Mouse (Mus musculus) limb, embryonic 11.5 days (tissue): Measurements from ENCODE around the gene Zfp629. TPM values are rescaled to one million over a fixed set of nuclear protein-coding genes. Genes with fewer than 3 reads are reported as not detected.
"Not testable (repeated sequence)": the region's sequence is repeated elsewhere in the genome, so short reads cannot be mapped to it uniquely, and the experiment has no call there.

Experiments
- ATAC-seq: fragments of 200-750 bp; cut with Nextera tagmentation; 2 replicates; pipeline ENCODE4 v1.8.0; 2017; ENCODE audit warnings: low read depth; ENCODE audit not compliant: insufficient number of reproducible peaks, low FRiP score, low TSS enrichment
- DNase-seq: peaks from one replicate; pipeline ENCODE4 v3.0.0-alpha.2; 2015; ENCODE audit warnings: low spot score
- H3K27ac ChIP-seq: fragments of 300-500 bp; sonication (generic); replicated peaks from 2 replicates; pipeline ENCODE4 v1.5.1; 2014; ENCODE audit warnings: low read depth, mild to moderate bottlenecking, low read length
- H3K27me3 ChIP-seq: fragments of 300-500 bp; sonication (generic); 2 replicates; pipeline ENCODE4 v1.6.1; 2014; ENCODE audit warnings: mild to moderate bottlenecking, low read length, mixed read lengths; ENCODE audit not compliant: control insufficient read depth, insufficient read depth
- H3K36me3 ChIP-seq: fragments of 300-500 bp; sonication (generic); 2 replicates; pipeline ENCODE4 v1.6.1; 2014; ENCODE audit warnings: mild to moderate bottlenecking, low read length, moderate library complexity, mixed read lengths; ENCODE audit not compliant: control insufficient read depth, insufficient read depth
- H3K4me1 ChIP-seq: fragments of 300-500 bp; sonication (generic); 2 replicates; pipeline ENCODE4 v1.6.1; 2014; ENCODE audit warnings: low read length, mixed read lengths; ENCODE audit not compliant: control insufficient read depth, insufficient read depth
- H3K4me2 ChIP-seq: fragments of 300-500 bp; sonication (generic); 2 replicates; pipeline ENCODE4 v1.6.1; 2014; ENCODE audit warnings: low read depth, mild to moderate bottlenecking, moderate library complexity; ENCODE audit not compliant: severe bottlenecking
- H3K4me3 ChIP-seq: fragments of 300-500 bp; sonication (generic); 2 replicates; pipeline ENCODE4 v1.5.1; 2014; ENCODE audit warnings: low read depth, low read length
- H3K9ac ChIP-seq: fragments of 300-500 bp; sonication (generic); 2 replicates; pipeline ENCODE4 v1.6.1; 2014; ENCODE audit warnings: mild to moderate bottlenecking, low read length
- H3K9me3 ChIP-seq: fragments of 300-500 bp; sonication (generic); 2 replicates; pipeline ENCODE4 v1.6.1; 2016; ENCODE audit warnings: low read length; ENCODE audit not compliant: control insufficient read depth
- WGBS: fragments of 180-500 bp; shearing (Covaris S2); extraction: QIAGEN DNeasy Blood & Tissue Kit; methylation state at CpG from one replicate; pipeline ENCODE4 v1.1.7; 2014; 5-methylcytosine and 5-hydroxymethylcytosine counted together
- polyA plus RNA-seq: library from polyadenylated mRNA; unstranded; fragments of >200 nt; fragmentation: Nextera tagmentation; extraction: Ambion mirVana; gene quantifications from 2 replicates; pipeline ENCODE4 v1.2.1, GENCODE M21; 2014

Zfp629 gene
- polyA plus RNA-seq, 1 experiment from 2014 or later: 28.0 TPM

GRCm38 (mm10) chr7:127626471-127626870 lies 10.9 kb upstream of the Zfp629 start:
- H3K9ac ChIP-seq: no peak overlapping the region
- H3K4me1 ChIP-seq: no peaks in the 10 kb centered on the region
- DNase-seq (peak; percentile 14), ATAC-seq (no peak)
- no peaks in the 10 kb centered on the region for H3K27me3 ChIP-seq
- WGBS: 91% methylated on average over 4 of the region's 4 CpGs
- no peak overlapping the region for H3K27ac ChIP-seq
- H3K4me3 ChIP-seq: no peak overlapping the region
- no peaks in the 10 kb centered on the region for H3K36me3 ChIP-seq
- no peaks in the 10 kb centered on the region for H3K9me3 ChIP-seq
- H3K4me2 ChIP-seq: no peak overlapping the region

- H3K4me1 ChIP-seq: no peaks in the 10 kb centered on the region
- no peaks in the 10 kb centered on the region for H3K27me3 ChIP-seq
- H3K4me3 ChIP-seq: no peak overlapping the region
- H3K4me2 ChIP-seq: no peak overlapping the region
- WGBS: 94% methylated on average over 7 of the region's 7 CpGs
- H3K27ac ChIP-seq: no peak overlapping the region
- DNase-seq (no peak), ATAC-seq (no peak)
- H3K36me3 ChIP-seq: no peaks in the 10 kb centered on the region
- H3K9me3 ChIP-seq: no peaks in the 10 kb centered on the region
- H3K9ac ChIP-seq: no peak overlapping the region
Measured at GRCm38 (mm10) chr7:127626039-127626438, 10.4 kb upstream of the Zfp629 start.

GRCm38 (mm10) chr7:127618402-127618801 lies 2.8 kb upstream of the Zfp629 start:
- H3K4me1 ChIP-seq, H3K9ac ChIP-seq, H3K9me3 ChIP-seq, H3K4me3 ChIP-seq, H3K27ac ChIP-seq, H3K36me3 ChIP-seq, H3K4me2 ChIP-seq, ATAC-seq, H3K27me3 ChIP-seq, DNase-seq: not testable (repeated sequence)
- 90% methylated on average over 7 of the region's 8 CpGs for WGBS

DNA sequence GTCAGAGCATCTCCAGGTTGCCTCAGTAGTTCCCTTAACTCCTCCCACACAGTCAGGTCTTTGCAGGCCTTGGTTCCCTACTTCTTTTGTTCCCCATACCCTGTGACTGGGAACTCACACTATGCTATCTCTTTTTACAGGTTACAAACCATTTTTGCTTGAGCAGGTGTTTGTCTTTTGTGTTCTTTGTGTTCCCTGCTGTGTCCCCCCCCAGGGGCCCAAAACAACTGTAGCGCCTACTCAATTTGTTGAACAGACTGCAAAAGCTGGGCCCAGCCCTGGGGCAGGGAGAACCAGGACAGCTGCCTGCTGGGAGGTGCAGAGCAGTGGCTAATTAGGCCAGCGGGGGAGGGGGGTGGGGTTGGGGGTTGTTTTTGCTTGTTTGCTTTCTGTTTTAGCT lies 2.4 kb upstream of the Zfp629 start:
- Histone ChIP-seq H3K9me3 (no peaks in the 10 kb centered on the region), H3K9ac (no peak overlapping the region), H3K27me3 (no peaks in the 10 kb centered on the region), H3K27ac (no peak overlapping the region), H3K4me2 (no peak overlapping the region), H3K36me3 (no peaks in the 10 kb centered on the region), H3K4me1 (no peaks in the 10 kb centered on the region), H3K4me3 (no peak overlapping the region)
- ATAC-seq (no peak), DNase-seq (no peak)
- WGBS: 42% methylated on average over 2 of the region's 2 CpGs

DNA sequence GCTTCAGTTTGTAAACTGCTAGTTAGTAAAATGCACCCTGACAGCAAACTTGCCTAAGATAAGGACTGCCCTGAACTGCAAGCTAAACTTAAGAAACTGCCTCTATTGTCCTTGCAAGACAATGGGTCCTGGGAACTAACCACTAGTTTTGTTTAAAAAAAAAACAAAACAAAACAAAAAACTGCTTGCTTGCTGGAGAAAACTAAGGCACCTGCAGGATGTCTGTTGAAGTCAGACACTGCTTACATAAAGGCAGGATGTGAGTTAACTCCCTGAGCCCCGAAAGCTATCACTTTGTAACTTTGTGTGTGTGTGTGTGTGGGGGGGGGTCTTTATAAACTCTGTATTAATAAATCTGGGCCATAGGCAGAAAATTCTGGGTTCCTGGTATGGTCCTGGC lies 1.3 kb upstream of the Zfp629 start:
- WGBS: 92% methylated on average over 1 of the region's 1 CpGs
- Histone ChIP-seq H3K4me2 (no peak overlapping the region), H3K4me3 (no peak overlapping the region), H3K9me3 (no peaks in the 10 kb centered on the region), H3K9ac (no peak overlapping the region), H3K36me3 (peaks cover 7% of the 10 kb centered on the region), H3K4me1 (no peaks in the 10 kb centered on the region), H3K27me3 (no peaks in the 10 kb centered on the region), H3K27ac (no peak overlapping the region)
- DNase-seq (no peak), ATAC-seq (no peak)

GRCm38 (mm10) chr7:127616336-127616735 lies 739 bp upstream of the Zfp629 start:
- H3K9ac ChIP-seq: no peak overlapping the region
- 92% methylated on average over 1 of the region's 1 CpGs for WGBS
- H3K27me3 ChIP-seq: no peaks in the 10 kb centered on the region
- ATAC-seq (0 out of 2 replicates have a peak, but pooled peaks have one; percentile 5), DNase-seq (no peak)
- H3K36me3 ChIP-seq: peaks cover 13% of the 10 kb centered on the region
- H3K9me3 ChIP-seq: no peaks in the 10 kb centered on the region
- no peak overlapping the region; the same call in 1 of the 2 replicates for H3K4me3 ChIP-seq
- no peak overlapping the region for H3K4me2 ChIP-seq
- no peak overlapping the region for H3K27ac ChIP-seq
- H3K4me1 ChIP-seq: no peaks in the 10 kb centered on the region

- WGBS: 0% methylated on average over 23 of the region's 44 CpGs
- DNase-seq (peak; percentile 64), ATAC-seq (peak; percentile 17; the same call in 1 of the 2 replicates)
- Histone ChIP-seq H3K4me3 (peak overlapping the region; percentile 100), H3K36me3 (peaks cover 24% of the 10 kb centered on the region), H3K27ac (peak overlapping the region; percentile 72), H3K9me3 (no peaks in the 10 kb centered on the region), H3K4me1 (no peaks in the 10 kb centered on the region), H3K4me2 (peak overlapping the region; percentile 68), H3K9ac (peak overlapping the region; percentile 97), H3K27me3 (no peaks in the 10 kb centered on the region)
Measured at GRCm38 (mm10) chr7:127614511-127614890, 1.1 kb downstream of the Zfp629 start.

- Histone ChIP-seq H3K27ac (no peak overlapping the region; the same call in 1 of the 2 replicates), H3K4me1 (no peaks in the 10 kb centered on the region), H3K9me3 (no peaks in the 10 kb centered on the region), H3K36me3 (peaks cover 28% of the 10 kb centered on the region), H3K4me3 (peak overlapping the region; percentile 100), H3K4me2 (peak overlapping the region; percentile 68), H3K9ac (peak overlapping the region; percentile 97), H3K27me3 (no peaks in the 10 kb centered on the region)
- 24% methylated on average over 8 of the region's 8 CpGs for WGBS
- no peak for DNase-seq
- ATAC-seq: no peak
Measured at GRCm38 (mm10) chr7:127614091-127614490, 1.5 kb downstream of the Zfp629 start.

GRCm38 (mm10) chr7:127613501-127613900 lies 2.1 kb downstream of the Zfp629 start:
- ATAC-seq (no peak), DNase-seq (no peak)
- Histone ChIP-seq H3K9me3 (no peaks in the 10 kb centered on the region), H3K4me2 (peak overlapping the region; percentile 68; the same call in 1 of the 2 replicates), H3K27me3 (no peaks in the 10 kb centered on the region), H3K4me3 (peak overlapping the region; percentile 100; the same call in 1 of the 2 replicates), H3K9ac (no peak overlapping the region), H3K36me3 (peaks cover 31% of the 10 kb centered on the region), H3K4me1 (no peaks in the 10 kb centered on the region), H3K27ac (no peak overlapping the region)
- 88% methylated on average over 8 of the region's 8 CpGs for WGBS
